Mouse (Mus musculus): ENCODE measurements around the gene Nmur1.

DNA sequence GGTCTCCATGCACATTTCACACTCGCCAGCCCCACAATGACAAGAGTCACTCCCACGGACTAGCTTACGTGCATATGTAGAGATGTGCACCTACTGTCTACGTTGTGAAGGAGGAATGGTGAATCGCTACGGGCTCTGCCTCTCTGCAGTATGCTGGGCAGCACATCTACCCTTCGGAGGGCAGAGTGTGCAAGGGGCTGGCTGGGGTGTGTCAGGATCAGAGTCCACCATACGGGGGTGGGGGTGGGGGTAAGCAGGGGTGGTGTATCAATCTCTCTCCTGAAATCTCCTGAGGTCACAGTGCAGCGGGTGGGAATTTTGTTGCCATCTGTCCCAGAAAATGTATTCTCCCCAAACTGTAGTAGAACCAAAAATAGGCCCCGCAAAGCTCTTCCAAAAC lies 17.5 kb downstream of the Nmur1 start:
- TF ChIP-seq MYOG (IDR thresholded peaks at IDR 0.05; ENCODE audit: control insufficient read depth, extremely low read depth, insufficient read length): no peak
- no peak for TF ChIP-seq CEBPB (IDR thresholded peaks at IDR 0.05; ENCODE audit: low read depth)
- no peak for TF ChIP-seq MAX (IDR thresholded peaks at IDR 0.05)
- TF ChIP-seq USF1 (IDR thresholded peaks at IDR 0.05; ENCODE audit: low read depth): no peak
- TF ChIP-seq CTCF (IDR thresholded peaks at IDR 0.05; ENCODE audit: control insufficient read depth, insufficient read depth, insufficient read length): no peak
- no peak for TF ChIP-seq MYOD1 (IDR thresholded peaks at IDR 0.05; ENCODE audit: control insufficient read depth, insufficient read length, low read depth)
- no peak for TF ChIP-seq FOSL1 (IDR thresholded peaks at IDR 0.05; ENCODE audit: insufficient read depth, low read length, poor library complexity, severe bottlenecking)
